In genomic region chr4:130865901-130866371, GRCm38 (mm10) we compare ENCODE assay signal across 7 mouse cellular contexts. TPM values are rescaled to one million over a fixed set of nuclear protein-coding genes. Genes with fewer than 3 reads are reported as not detected.
DNase-seq lines count a peak whose midpoint lies in the region; ATAC-seq lines count a peak whose summit lies in the region.

No protein-coding gene starts in this region.

- 36% methylated on average over 8 of the region's 8 CpGs for WGBS in kidney, embryonic 14.5 days

- peak; percentile 88 for DNase-seq in embryo, embryonic 11 days
- DNase-seq in frontal cortex, postnatal 25 days (ENCODE audit: low spot score in 2 of 2), result peak; percentile 64 to 74
- DNase-seq in left cerebral cortex, postnatal 14 days (ENCODE audit: low spot score in 2 of 2), result peak; percentile 89 to 96
- DNase-seq in right cerebral cortex, adult 2 months (ENCODE audit: low spot score in 2 of 2), result peak; percentile 85 to 90
- DNase-seq in spleen, adult 18-20 months, result no peak
- no peak for DNase-seq in lung, postnatal 36 days

- H3K27ac ChIP-seq in kidney, embryonic 14.5 days (ENCODE audit: low read depth, low read length), result no peak overlapping the region

- H3K9ac ChIP-seq in kidney, embryonic 14.5 days (ENCODE audit: low read depth, low read length), result no peak overlapping the region

- no peak for ATAC-seq in kidney, embryonic 14.5 days (ENCODE audit: low FRiP score, low TSS enrichment)

- H3K4me2 ChIP-seq in kidney, embryonic 14.5 days (replicated peaks; ENCODE audit: low read depth, low read length), result no peak overlapping the region

- H3K36me3 ChIP-seq in kidney, embryonic 14.5 days (ENCODE audit: control insufficient read depth, insufficient read depth, low read length), result no peaks in the 10 kb centered on the region

- no peak overlapping the region for H3K4me3 ChIP-seq in kidney, embryonic 14.5 days (ENCODE audit: low read length)

- 0 out of 2 replicates have a peak, but pooled peaks cover 10% of the 10 kb centered on the region for H3K4me1 ChIP-seq in kidney, embryonic 14.5 days (ENCODE audit: control insufficient read depth, insufficient read depth, low read length)

- H3K27me3 ChIP-seq in kidney, embryonic 14.5 days (ENCODE audit: control insufficient read depth, insufficient read depth, low read length), result peaks cover 13% of the 10 kb centered on the region

- H3K9me3 ChIP-seq in kidney, embryonic 14.5 days (ENCODE audit: control insufficient read depth, low read length), result no peaks in the 10 kb centered on the region

- intact Hi-C loops in left cerebral cortex, postnatal 14 days (cut with DNase I), result no loop called here

RNA-seq across cellular contexts. Expression of gene Laptm5, which starts 47.0 kb away (rescaled TPM):
- total RNA-seq in left cerebral cortex, postnatal 14 days (2021), result 10 to 100 TPM; 35.3 to 38.3 TPM
- 19.7 and 29.5 TPM in 2 replicates for polyA plus RNA-seq in kidney, embryonic 14.5 days (2014; fragmentation: Nextera tagmentation; extraction: Ambion mirVana)

Comparison
In these comparisons a context has a peak if more than half of its experiments do, and no peak if none do; other contexts are left out.
1. DNase-seq: peak in embryo, embryonic 11 days (single experiment), frontal cortex, postnatal 25 days (2 of 2), left cerebral cortex, postnatal 14 days (2 of 2) and right cerebral cortex, adult 2 months (2 of 2); none in spleen, adult 18-20 months (0 of 2) and lung, postnatal 36 days (single experiment).